Mouse (Mus musculus): ENCODE results near the gene Prrc2b. TPM values are rescaled to one million over a fixed set of nuclear protein-coding genes. Genes with fewer than 3 reads are reported as not detected.
A peak's percentile ranks its signal among the peaks of the same experiment; 100 is the strongest.

Prrc2b gene
- total RNA-seq, 2 experiments from 2014 or later: 248 to 275 TPM

- DNase-seq (ENCODE audit: extremely low spot score in 1 of 2, low spot score in 1 of 2): no peak
These were observed 7.8 kb downstream of the Prrc2b start for GRCm38 (mm10) chr2:32158616-32159239.

- no peak for DNase-seq (ENCODE audit: extremely low spot score in 1 of 2, low spot score in 1 of 2)
These were observed 9.6 kb downstream of the Prrc2b start for GRCm38 (mm10) chr2:32160525-32160924.

DNA sequence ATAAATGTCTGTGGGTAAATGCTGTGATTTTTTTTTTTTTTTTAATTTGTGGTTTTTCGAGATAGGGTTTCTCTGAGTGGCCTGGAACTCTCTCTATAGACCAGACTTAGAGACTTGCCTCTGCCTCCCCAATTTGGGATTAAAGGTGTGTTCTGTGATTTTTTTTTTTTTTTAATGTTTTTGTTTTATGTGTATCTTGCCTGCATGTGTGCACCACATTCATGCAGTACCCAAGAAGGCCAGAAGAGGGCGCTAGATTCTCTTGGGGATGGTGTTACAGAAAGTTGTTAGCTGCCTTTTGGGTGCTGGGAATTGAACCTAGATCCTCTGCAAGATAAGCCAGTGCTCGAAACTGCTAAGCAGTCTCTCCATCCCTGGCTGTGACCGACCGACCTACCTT is 10.1 kb downstream of the Prrc2b start:
- DNase-seq (ENCODE audit: extremely low spot score in 1 of 2, low spot score in 1 of 2): no peak

- no peak for DNase-seq (ENCODE audit: extremely low spot score in 1 of 2, low spot score in 1 of 2)
These were observed 11.2 kb downstream of the Prrc2b start for GRCm38 (mm10) chr2:32162102-32162501.

DNA sequence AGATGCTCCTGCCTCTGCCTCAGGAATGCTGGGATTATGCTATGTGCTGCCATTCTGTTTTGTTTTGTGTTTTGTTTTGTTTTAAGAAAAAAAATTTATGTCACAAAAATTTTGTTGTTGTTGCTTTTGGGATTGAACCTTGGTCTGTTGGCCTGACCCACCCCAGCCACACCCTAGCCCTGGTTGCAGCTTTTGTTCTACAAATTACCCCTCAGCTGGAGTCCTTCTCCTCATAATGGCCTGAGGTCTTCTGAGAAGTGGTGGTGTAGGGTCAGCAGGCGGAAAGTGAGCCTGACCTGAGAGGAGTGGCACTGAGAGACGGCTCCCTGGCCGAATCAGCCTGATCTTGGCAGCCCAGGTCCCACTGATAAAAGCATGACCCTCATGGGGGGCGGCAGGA is 11.8 kb downstream of the Prrc2b start:
- no peak for DNase-seq (ENCODE audit: extremely low spot score in 1 of 2, low spot score in 1 of 2)

GRCm38 (mm10) chr2:32163057-32163456 is 12.2 kb downstream of the Prrc2b start:
- no peak for DNase-seq (ENCODE audit: extremely low spot score in 1 of 2, low spot score in 1 of 2)

GRCm38 (mm10) chr2:32164503-32164902 is 13.6 kb downstream of the Prrc2b start:
- no peak for DNase-seq (ENCODE audit: extremely low spot score in 1 of 2, low spot score in 1 of 2)

DNA sequence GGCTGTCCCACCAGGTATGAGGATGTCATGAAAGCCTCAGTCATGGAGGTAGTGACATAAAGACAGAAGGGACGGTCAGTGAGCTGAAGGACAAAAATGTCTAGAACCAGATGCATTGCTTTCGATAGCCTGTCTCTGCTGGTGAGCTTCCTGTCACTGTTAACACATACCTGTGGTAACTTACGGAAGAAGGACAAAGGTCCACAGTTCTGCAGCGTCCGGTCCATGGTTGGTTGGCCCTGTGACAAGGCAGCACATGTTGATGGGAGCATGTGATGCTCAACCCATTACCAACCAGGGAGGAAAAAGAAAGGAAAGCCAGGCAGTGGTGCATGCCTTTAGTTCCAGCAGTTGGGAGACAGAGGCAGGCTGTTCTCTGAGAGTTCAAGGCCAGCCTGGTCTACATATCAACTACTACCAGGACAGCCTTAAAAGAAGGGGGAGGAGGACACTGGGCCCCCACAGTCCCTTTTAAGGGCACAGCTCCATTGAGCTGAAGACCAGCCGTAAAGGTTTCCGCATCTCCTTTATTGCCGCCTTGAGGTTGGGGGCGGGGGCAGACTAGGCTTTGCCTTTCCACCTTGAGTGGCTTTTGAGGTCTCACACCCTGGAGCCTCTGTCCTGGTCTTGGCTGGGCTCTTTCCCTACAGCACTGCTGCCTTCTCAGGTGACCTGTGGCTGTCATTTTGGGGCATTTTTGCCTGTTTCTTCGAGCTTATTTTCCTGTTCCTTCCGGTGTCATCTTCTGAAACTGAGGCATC is 14.3 kb downstream of the Prrc2b start:
- DNase-seq (ENCODE audit: extremely low spot score in 1 of 2, low spot score in 1 of 2): no peak

DNA sequence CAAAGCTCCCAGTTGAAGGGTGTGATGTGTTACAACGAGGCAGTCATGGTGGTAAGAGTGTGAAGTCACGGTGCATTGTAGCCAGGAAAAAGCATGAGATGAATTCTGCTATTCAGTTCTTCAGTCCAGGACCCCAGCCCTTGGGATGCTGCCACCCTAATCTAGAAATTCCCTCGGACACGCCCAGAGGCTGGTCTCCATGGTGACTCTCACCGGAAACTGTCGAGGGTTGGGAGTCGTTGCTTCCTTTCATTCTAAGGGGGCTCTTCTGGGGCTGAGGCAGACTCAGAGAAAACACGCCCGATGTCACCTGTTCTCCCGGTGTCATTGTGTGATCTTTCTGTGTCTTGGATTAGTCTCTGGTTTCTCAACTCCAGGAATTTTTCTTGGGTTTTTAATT is 15.7 kb downstream of the Prrc2b start:
- DNase-seq (ENCODE audit: extremely low spot score in 1 of 2, low spot score in 1 of 2): no peak

DNA sequence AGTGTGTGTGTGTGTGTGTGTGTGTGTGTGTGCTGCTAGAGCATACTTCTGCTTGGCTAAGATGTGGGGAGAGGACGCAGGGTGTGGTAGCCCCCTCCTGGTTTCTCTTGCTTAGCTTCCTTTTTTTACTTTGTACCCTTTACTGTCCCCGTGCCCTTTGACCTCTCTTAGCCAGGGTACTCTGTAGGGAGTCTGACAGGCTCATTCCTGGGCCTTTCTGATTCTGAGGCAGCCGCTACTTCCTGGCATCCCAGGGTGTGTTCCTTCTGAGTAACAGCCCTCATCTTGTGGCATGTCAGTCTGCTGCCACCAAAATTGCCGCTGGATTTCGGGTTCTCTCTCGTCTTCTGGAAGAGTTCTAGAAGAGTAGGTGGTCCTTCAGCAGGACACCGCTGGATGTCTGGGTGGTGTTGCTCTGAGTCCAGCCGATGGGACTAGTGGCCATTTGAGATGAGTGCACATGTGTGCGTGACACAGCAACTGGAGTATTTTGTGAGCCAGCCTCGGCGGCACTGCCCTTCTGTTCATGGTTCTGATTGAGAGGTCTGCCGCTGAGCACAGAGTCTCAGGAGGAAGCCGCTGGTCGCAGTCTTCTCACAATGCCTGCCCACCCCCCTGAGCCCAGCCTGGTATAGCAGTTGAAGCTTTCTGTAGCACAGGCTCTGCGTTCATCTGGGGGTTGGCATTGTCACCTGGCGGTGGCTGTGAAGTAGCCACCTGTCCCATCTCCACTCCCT is 16.3 kb downstream of the Prrc2b start:
- no peak for DNase-seq (ENCODE audit: extremely low spot score in 1 of 2, low spot score in 1 of 2)

DNA sequence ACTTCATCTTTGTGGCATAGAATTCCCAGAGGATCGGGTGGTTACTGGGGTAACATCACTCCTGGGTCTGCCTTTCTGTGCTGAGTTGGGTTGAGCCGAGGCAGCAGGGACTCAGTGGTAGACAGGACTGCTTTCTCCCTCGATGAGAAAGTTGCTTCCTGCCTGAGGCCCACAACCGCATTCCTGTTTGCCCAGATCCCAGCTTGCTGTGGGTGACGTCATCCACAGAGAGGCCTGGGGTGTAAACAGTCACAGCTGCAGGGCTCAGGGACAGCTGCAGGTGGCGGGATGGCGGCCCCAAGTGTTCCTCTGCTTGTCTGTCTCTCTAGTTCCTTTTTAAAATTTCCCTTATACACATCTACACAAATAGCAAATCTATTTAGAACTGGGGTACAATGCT is 16.9 kb downstream of the Prrc2b start:
- peak in 1 of 2 experiments; percentile 49 for DNase-seq (ENCODE audit: extremely low spot score in 1 of 2, low spot score in 1 of 2)

DNA sequence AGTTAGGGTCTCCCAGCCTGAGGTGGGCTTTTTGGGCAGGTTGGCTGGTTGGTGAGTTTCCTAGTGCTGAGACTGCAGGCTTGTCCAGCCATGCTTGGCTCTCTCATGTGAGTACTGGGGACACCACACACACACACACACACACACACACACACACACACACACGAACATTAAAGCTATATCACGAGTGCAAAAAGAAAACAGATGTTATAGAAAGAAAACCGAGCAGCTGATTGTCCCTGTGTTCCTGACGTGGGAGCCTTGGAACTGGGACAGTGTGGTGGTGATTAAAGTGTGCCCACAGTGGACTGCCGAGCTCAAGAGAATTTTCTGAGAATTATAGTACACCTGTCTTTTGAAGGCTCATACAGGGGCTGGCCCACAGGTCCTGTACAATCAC is 18.4 kb downstream of the Prrc2b start:
- no peak for DNase-seq (ENCODE audit: extremely low spot score in 1 of 2, low spot score in 1 of 2)

DNA sequence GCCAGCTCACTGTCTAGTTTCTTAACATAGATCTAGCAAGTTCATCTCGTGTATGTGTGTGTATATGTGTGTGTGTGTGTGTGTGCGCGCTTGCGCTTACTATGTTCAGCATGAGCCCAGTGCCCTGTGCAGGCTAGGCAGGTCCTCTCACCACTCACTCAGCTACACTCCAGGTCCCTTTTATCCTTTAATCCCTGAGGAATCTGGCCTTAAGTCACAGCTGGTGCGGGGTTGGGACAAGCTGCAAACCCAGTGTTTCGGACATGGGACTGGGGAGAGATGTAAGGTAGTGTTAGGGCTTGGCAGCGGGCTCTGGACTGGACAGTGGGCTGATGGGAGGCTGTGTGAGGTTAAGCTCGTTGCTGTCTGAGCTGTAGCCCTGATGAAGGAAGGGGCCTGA is 19.1 kb downstream of the Prrc2b start:
- DNase-seq (ENCODE audit: extremely low spot score in 1 of 2, low spot score in 1 of 2): no peak

- no peak for DNase-seq (ENCODE audit: extremely low spot score in 1 of 2, low spot score in 1 of 2)
These were observed 21.0 kb downstream of the Prrc2b start for GRCm38 (mm10) chr2:32171658-32172433.

GRCm38 (mm10) chr2:32174170-32174741 is 23.4 kb downstream of the Prrc2b start:
- no peak for DNase-seq (ENCODE audit: extremely low spot score in 1 of 2, low spot score in 1 of 2)

DNA sequence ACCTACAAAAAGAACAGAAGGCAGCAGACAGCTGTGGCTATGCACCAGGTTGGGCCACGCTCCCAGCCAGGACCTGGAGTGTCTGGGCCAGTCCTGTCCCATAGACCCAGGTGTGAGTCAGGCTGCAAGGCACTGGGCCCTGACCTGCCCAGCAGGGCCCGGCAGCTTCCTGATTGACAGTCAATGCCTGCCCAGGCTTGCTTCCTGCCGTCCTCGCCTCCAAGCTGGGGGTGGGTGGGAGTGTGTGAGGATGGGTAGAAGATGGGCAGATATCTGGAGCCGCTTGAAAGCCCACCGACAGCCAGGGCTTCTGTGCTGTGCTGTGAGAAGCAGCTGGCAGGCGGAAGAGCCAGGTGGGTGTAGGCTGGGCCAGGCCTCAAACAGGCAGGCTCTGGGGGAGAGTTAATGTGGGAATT is 24.2 kb downstream of the Prrc2b start:
- no peak for DNase-seq (ENCODE audit: extremely low spot score in 1 of 2, low spot score in 1 of 2)

DNA sequence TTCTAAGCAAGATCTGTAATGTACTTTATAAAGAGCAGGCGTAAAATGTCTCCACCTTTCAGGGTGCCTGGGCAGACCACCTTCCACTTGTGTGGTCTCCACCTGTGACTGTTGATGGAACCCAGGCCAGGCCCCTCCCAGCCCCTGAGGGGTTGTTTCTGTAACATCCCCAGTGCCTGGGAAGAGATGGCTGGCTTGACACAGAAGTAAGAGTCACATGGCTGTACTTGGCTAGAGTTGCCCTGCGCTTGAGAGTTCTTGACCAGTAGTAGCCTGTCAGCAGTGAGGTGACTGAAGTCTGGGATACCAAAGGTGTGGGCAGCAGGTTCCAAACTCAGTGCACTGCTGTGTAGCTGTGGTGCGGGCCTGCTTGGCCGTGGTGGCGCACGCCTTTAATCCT is 24.6 kb downstream of the Prrc2b start:
- no peak for DNase-seq (ENCODE audit: extremely low spot score in 1 of 2, low spot score in 1 of 2)

GRCm38 (mm10) chr2:32176848-32177247 is 26.0 kb downstream of the Prrc2b start:
- DNase-seq (ENCODE audit: extremely low spot score in 1 of 2, low spot score in 1 of 2): no peak

DNA sequence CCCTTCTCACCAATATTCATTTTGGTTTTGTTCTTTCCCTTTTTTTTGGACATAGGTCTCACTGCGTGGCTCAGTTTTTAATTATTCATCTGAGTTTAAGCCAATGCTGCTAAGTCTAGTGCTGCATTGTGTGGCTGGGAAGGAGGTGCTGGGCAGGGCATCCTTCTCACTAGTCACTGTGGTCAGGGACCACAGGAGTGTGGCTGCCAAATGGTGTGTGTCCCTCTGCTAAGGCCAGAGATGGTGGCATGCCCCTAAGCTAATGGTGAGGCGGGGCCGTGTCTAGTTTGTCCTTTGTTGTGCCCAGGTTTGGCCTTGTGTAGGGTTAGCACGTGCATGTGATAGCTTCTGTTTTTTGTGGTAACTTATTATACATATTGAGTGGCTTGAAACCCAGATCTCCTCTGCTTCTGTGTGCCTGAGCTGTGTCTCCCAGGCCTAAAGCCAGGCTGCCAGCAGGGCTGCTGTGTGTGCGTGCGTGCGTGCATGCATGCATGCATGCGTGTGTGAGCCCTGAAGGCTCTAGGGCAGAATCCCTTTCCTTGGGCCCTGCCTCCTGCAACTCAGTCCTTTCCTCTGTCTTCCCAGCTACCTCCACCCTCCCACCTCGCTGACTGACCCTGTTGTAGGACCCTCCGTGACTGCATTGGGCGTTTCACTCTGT is 26.6 kb downstream of the Prrc2b start:
- DNase-seq (ENCODE audit: extremely low spot score in 1 of 2, low spot score in 1 of 2): no peak

- no peak for DNase-seq (ENCODE audit: extremely low spot score in 1 of 2, low spot score in 1 of 2)
These were observed 28.5 kb downstream of the Prrc2b start for GRCm38 (mm10) chr2:32179363-32179762.
